9 mouse cellular contexts compared by ENCODE assay signal in genomic region chr8:93272686-93273085, GRCm38 (mm10). TPM values are rescaled to one million over a fixed set of nuclear protein-coding genes. Genes with fewer than 3 reads are reported as not detected.
DNase-seq lines count a peak whose midpoint lies in the region.
"Had no signal": no experiment of that assay in that cellular context is flagged by ENCODE, and none has a peak within 500 bp of the region (broad histone marks: within the 10 kb centered on the region; RNA-seq: fewer than 3 reads in every experiment).

No protein-coding gene starts in this region.

- DNase-seq in cerebellum, postnatal 14 days: peak; percentile 51 to 74
- no peak for DNase-seq in cerebellum, adult 11-12 months
- DNase-seq in left cerebral cortex, postnatal 4 days: peak; percentile 49
- DNase-seq in left cerebral cortex, postnatal 25 days (ENCODE audit: low spot score in 2 of 2): no peak
- DNase-seq in adrenal gland, postnatal 10 days: peak; percentile 71
- DNase-seq in kidney, postnatal 14 days: peak; percentile 46
- no peak for DNase-seq in urinary bladder, adult 18-20 months (ENCODE audit: low spot score in 2 of 2)
- DNase-seq in testis, postnatal 14 days (ENCODE audit: low spot score): no peak

- intact Hi-C loops in left cerebral cortex, postnatal 4 days (cut with DNase I): no loop called here
- intact Hi-C loops in left cerebral cortex, postnatal 25 days (cut with DNase I): no loop called here

RNA-seq across cellular contexts. Expression of gene Ces1f, which starts 6.9 kb away (rescaled TPM):
- total RNA-seq in left cerebral cortex, postnatal 4 days (2021): not detected
- total RNA-seq in left cerebral cortex, postnatal 25 days (2021): not detected
- total RNA-seq in adrenal gland, postnatal 10 days (2021): 10 to 100 TPM; 13.8 to 19.0 TPM
- total RNA-seq: layer of hippocampus, adult 18-20 months had no signal

RNA-seq across cellular contexts. Expression of gene Ces1e, which starts 43.3 kb away (rescaled TPM):
- not detected for total RNA-seq in left cerebral cortex, postnatal 4 days (2021)
- not detected for total RNA-seq in left cerebral cortex, postnatal 25 days (2021)
- 1 to 10 TPM; 2.0 to 4.0 TPM for total RNA-seq in adrenal gland, postnatal 10 days (2021)
- total RNA-seq: layer of hippocampus, adult 18-20 months had no signal

Comparison
In these comparisons a context has a peak if more than half of its experiments do, and no peak if none do; other contexts are left out.
1. DNase-seq: peak in cerebellum, postnatal 14 days (2 of 2), left cerebral cortex, postnatal 4 days (single experiment), adrenal gland, postnatal 10 days (single experiment) and kidney, postnatal 14 days (single experiment); none in cerebellum, adult 11-12 months (single experiment), left cerebral cortex, postnatal 25 days (0 of 2), urinary bladder, adult 18-20 months (0 of 2) and testis, postnatal 14 days (single experiment).
2. RNA of gene Ces1f, which starts 6.9 kb away (total RNA-seq): 13.8 to 19.0 TPM in adrenal gland, postnatal 10 days; not detected in left cerebral cortex, postnatal 25 days and not detected in left cerebral cortex, postnatal 4 days; every median in the first group is over 10 times any median in the second.